Mouse (Mus musculus) heart, embryonic 16.5 days (tissue): ENCODE results near the gene Btbd19. TPM values are rescaled to one million over a fixed set of nuclear protein-coding genes. Genes with fewer than 3 reads are reported as not detected.

Experiments used
- microRNA-seq: library from miRNA; unstranded; fragments of <30 nt; microRNA quantifications from one replicate; pipeline ENCODE4, GENCODE M21; 2017
- polyA plus RNA-seq: library from polyadenylated mRNA; unstranded; fragments of >200 nt; fragmentation: Nextera tagmentation; extraction: Ambion mirVana; gene quantifications from 2 replicates; pipeline ENCODE4 v1.2.1, GENCODE M21; 2015

Btbd19 gene
- polyA plus RNA-seq, 1 experiment from 2014 or later = 4.6 TPM

Small RNA genes lying within 50 kb of the gene (microRNA-seq; reads per million reads assigned to microRNA genes)
- not detected for gene Gm22398

Other genes with a start within 250 kb of the Btbd19 start
- 0.39 and 0.42 TPM in 2 replicates for gene Zswim5, start 248.3 kb downstream of the Btbd19 start, polyA plus RNA-seq
- 97.1 and 101 TPM in 2 replicates for gene Urod, start 131.3 kb downstream of the Btbd19 start, polyA plus RNA-seq
- gene Hectd3, start 130.4 kb downstream of the Btbd19 start, polyA plus RNA-seq = 6.6 and 7.0 TPM in 2 replicates
- 23.6 and 23.8 TPM in 2 replicates for gene Eif2b3, start 106.3 kb downstream of the Btbd19 start, polyA plus RNA-seq
- gene Ptch2, start 29.6 kb downstream of the Btbd19 start, polyA plus RNA-seq = 2.0 and 2.1 TPM in 2 replicates
- gene Tctex1d4, start 1.1 kb upstream of the Btbd19 start, polyA plus RNA-seq = 0.61 and 0.84 TPM in 2 replicates
- gene Plk3, start 8.2 kb upstream of the Btbd19 start, polyA plus RNA-seq = 1.9 and 2.2 TPM in 2 replicates
- gene Rps8, start 30.5 kb upstream of the Btbd19 start, polyA plus RNA-seq = 420 and 513 TPM in 2 replicates
- 36.5 and 39.9 TPM in 2 replicates for gene Kif2c, start 56.9 kb upstream of the Btbd19 start, polyA plus RNA-seq
- gene Tmem53, start 126.2 kb upstream of the Btbd19 start, polyA plus RNA-seq = 36.8 and 39.9 TPM in 2 replicates
- 0.85 and 0.95 TPM in 2 replicates for gene Armh1, start 126.4 kb upstream of the Btbd19 start, polyA plus RNA-seq